Mouse (Mus musculus): Measurements from ENCODE around the gene Ocln. TPM values are rescaled to one million over a fixed set of nuclear protein-coding genes. Genes with fewer than 3 reads are reported as not detected.
A peak's percentile ranks its signal among the peaks of the same experiment; 100 is the strongest.
"Not testable (repeated sequence)": the region's sequence is repeated elsewhere in the genome, so short reads cannot be mapped to it uniquely, and the experiment has no call there.

The Ocln gene
- polyA plus RNA-seq, 1 experiment from 2014 or later: 1.6 TPM

DNA sequence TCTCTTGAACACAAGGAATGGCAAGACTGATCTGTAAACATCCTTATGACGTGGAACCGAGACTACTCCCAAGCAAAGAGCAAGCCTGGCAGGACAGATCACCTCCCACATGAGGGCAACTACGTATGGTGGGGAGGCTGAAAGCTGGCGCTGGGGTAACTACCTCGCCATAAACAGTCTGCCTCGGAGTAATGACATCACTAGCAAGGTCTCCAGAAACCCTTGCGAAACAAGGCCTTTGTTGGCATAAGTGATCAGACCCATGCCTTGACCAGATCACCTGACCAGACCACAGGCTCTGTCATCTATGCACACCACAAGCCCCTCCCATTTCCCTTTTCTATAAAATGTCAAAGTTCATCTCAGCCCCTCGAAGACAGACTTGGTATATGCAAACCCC, 59.2 kb downstream of the Ocln start:
- no peak for DNase-seq (ENCODE audit: low spot score)

DNA sequence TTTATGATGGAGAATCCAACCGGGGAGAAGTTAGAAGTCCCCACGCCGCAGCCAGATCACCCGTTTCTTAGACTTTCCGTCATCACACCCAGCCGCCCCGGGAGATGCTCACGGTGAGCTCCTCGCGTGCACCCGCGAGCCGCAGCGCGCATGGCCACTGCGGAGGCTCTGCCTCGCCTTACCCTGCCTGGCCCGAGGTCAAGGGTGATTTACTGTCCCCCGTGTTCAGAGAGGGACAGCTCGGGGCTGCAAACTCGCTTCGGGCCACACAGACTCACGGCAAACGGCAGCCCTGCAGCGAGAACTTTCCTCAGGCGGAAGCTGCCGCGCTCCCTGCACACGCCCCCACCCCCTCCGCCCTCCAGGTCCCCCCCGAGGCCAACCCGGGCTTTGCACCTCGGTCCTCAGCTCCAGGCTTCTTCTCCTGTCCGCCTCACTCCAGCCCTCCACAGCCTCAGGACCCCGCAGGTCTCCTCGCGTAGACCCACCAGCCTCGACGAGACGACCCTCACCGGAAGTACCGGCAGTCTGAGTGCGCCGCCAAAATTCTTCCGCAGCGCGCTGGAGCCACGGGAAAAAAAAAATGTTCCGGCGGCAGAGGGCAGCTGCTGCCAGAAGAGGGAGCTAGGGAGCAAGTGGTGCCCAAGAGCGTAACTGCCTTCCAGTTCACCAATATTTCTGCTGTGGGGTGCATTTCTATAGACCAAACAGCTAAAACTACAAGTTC, 60.3 kb downstream of the Ocln start, which contains the start of gene Gtf2h2:
Gene Gtf2h2, minus strand, starts transcription at position 519 of the 727 bp plus-strand sequence.
- peak; percentile 88 for DNase-seq (ENCODE audit: low spot score)

DNA sequence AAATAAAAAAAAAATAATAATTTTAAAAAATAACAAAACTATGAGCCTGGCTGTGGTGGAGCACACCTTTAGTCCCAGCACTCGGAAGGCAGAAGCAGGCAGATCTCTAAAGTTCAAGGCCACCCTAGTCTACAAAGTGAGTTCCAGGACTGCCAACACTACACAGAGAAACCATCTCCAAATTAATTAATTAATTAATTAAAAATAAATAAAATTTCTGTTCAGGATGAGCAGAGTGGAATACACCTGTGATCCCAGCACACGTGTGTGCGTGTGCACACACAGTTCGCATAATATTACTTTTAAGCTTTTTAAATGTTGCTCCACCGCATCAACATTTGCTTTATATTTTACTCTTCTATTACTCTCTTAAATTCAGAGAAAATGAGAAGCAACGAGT, 60.9 kb downstream of the Ocln start:
- no peak for DNase-seq (ENCODE audit: low spot score)

DNA sequence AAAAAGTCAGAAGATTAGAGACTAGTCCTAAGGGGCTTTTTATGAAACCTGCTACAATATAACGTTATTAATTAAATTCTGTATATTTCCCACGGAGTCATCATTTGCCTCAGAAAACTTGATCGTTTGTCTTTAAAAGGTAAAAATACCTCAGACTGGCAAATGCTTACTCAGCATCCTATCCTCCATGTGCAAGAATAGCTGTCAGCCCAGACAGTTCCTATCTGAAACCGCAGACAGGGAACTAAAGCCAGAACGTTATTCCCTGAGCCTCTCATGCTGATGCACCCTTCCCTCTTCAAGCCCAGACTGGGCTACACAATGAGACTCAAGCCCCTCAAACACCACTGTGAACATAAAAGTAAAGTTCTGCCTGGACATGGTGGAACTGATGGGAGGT, 62.1 kb downstream of the Ocln start:
- no peak for DNase-seq (ENCODE audit: low spot score)

DNA sequence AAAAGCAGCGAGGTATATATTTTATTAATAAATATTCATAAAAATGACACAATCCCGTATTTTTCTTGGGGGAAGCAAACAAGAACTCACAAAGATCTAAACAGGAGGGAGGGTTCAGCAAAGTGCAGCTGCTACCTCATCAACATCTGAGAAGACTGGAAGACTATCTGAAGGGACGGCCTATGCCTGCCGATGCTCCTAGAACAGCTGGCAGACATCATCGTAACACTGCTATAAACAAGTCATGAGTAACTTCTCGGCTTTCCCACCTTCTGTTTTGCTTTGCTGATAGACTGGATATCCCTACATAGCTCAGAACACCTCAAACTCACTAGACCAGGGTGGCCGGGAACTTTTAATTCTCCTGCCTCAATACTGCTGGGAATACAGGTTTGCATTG, 68.9 kb downstream of the Ocln start:
- no peak for DNase-seq (ENCODE audit: low spot score)

DNA sequence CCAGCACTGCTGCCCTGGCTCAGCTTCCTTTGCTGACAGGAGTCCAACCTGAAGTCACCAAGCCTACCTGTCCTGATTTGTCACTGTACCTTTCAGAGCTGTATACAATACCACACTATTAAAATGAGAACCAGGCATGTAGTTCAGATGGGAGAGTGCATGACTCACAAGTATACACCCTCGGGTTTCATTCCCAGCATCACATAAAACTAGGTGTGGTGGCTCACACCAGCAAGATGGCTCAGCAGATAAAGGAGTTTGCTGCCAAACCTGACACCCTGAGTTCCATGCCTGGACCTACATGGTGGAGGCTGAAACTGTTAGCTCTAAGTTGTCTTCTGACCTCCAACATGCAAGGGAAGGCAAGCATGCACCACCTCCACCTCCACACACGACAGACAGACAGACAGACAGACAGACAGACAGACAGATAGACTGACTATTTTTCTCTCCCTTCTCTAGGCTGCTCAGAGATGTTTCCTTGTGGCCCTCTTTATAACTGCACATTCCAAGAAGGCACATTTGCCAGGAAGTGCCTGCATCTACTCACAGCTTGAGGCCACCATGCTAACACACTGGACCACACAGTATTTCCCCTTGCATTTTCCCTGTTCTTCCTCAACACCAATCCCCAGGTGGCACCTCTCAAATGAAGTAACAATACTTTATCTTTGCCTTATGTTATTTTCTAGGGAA, 88.8 kb downstream of the Ocln start:
- DNase-seq (ENCODE audit: low spot score): no peak

DNA sequence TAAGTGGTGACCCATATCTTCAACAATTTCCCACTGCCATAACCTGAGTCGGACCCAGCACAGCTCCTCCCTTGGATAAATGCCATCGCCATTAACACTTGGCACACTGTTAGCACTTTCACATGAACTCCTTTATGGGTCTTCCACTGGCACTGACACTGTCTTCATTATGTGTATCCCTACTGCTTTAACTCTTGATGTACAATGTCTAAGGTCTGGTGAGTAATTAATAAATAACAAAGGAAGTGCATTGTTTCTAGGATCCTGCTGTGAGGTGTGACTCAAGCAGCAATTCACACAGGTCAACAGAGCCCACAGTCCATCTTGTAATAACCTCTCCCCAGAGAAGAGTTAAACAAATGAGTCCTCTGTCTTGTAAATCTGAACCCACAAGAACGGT, 91.2 kb downstream of the Ocln start:
- DNase-seq (ENCODE audit: low spot score): no peak

DNA sequence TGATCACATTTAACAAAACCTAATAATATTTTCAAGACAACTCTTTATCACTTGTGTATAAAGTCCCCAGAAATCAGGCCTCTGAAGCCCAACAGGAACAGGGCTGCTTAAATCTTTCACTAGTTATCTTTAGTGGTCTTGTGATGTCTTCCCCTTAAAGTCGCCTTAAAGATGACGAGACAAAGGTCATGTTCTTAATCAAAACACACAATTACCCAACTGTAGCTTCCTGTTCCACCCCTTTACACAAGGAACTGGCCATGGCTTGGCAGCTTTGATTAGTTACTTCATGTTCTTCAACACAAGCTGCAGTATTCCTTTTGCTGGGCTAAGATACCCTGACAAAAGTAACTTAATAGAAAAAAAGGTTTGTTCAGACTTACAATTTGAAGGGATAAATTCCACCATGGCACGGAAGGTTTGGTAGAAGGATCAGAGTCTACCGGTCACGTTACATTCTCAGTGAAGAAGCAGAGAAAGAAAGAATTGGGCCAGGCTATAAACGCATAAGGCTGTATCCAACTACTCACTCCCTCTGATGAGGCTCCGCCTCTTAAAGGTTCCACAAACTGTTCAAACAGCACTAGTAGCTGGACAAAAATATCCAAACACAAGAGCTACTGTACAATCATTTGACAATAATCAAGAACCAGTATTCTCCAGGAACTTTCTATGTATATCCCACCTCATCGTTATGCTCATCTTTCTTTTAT, 99.9 kb downstream of the Ocln start, which contains the start of gene Naip1:
Gene Naip1, minus strand, starts transcription at position 455 of the 713 bp plus-strand sequence.
- DNase-seq (ENCODE audit: low spot score): not testable (repeated sequence)

DNA sequence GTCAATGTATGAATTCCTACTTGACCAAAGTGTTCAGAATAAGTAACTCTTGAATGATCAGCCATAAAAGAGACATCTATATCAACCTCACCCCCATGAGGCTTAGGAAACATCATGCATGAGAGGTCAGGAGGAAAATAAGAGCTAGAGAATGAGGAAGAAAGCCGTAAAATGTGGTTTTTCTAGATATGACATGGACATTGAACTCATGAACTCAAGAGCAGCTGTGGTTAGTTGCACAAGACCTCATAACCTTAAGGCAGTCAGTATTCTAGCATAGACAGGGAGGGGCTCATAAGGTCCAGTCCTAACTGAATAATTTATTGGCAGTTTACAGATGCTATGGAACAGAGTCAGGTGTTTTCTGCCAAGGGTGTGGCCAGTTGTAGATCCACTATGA, 103.0 kb downstream of the Ocln start:
- DNase-seq (ENCODE audit: low spot score): no peak

Other genes starting within 250 kb of the Ocln start
- gene Naip6, start 235.0 kb downstream of the Ocln start, polyA plus RNA-seq (2015; fragmentation: Nextera tagmentation; extraction: Ambion mirVana): 0.14 and 0.26 TPM in 2 replicates
- gene Naip1, start 99.8 kb downstream of the Ocln start, polyA plus RNA-seq (2015; fragmentation: Nextera tagmentation; extraction: Ambion mirVana): 0.06 and 0.07 TPM in 2 replicates
- 57.3 and 64.3 TPM in 2 replicates for gene Gtf2h2, start 60.1 kb downstream of the Ocln start, polyA plus RNA-seq (2015; fragmentation: Nextera tagmentation; extraction: Ambion mirVana)
- 1.5 TPM in 2 replicates for gene Marveld2, start 64.3 kb upstream of the Ocln start, polyA plus RNA-seq (2015; fragmentation: Nextera tagmentation; extraction: Ambion mirVana)
- 314 TPM in 2 replicates for gene Ak6, start 98.3 kb upstream of the Ocln start, polyA plus RNA-seq (2015; fragmentation: Nextera tagmentation; extraction: Ambion mirVana)
- 21.7 and 25.2 TPM in 2 replicates for gene Rad17, start 98.3 kb upstream of the Ocln start, polyA plus RNA-seq (2015; fragmentation: Nextera tagmentation; extraction: Ambion mirVana)
- 50.4 and 55.8 TPM in 2 replicates for gene Taf9, start 98.9 kb upstream of the Ocln start, polyA plus RNA-seq (2015; fragmentation: Nextera tagmentation; extraction: Ambion mirVana)
- gene Ccdc125, start 117.0 kb upstream of the Ocln start, polyA plus RNA-seq (2015; fragmentation: Nextera tagmentation; extraction: Ambion mirVana): 6.8 and 11.3 TPM in 2 replicates
- gene Cdk7, start 178.2 kb upstream of the Ocln start, polyA plus RNA-seq (2015; fragmentation: Nextera tagmentation; extraction: Ambion mirVana): 86.5 and 93.0 TPM in 2 replicates
- gene Mrps36, start 191.9 kb upstream of the Ocln start, polyA plus RNA-seq (2015; fragmentation: Nextera tagmentation; extraction: Ambion mirVana): 228 and 249 TPM in 2 replicates
- gene Cenph, start 223.2 kb upstream of the Ocln start, polyA plus RNA-seq (2015; fragmentation: Nextera tagmentation; extraction: Ambion mirVana): 36.9 TPM in 2 replicates
- gene Ccnb1, start 233.9 kb upstream of the Ocln start, polyA plus RNA-seq (2015; fragmentation: Nextera tagmentation; extraction: Ambion mirVana): 223 and 233 TPM in 2 replicates